Mouse (Mus musculus) midbrain, embryonic 12.5 days (tissue): ENCODE data around the gene Gm21093. TPM values are rescaled to one million over a fixed set of nuclear protein-coding genes. Genes with fewer than 3 reads are reported as not detected.
"Not testable (repeated sequence)": the region's sequence is repeated elsewhere in the genome, so short reads cannot be mapped to it uniquely, and the experiment has no call there.

Experiments used
- ATAC-seq: fragments of 200-750 bp; cut with Nextera tagmentation; 2 replicates; pipeline ENCODE4 v1.8.0; 2017; ENCODE audit warnings: low read depth, moderate TSS enrichment, moderate library complexity; ENCODE audit not compliant: low FRiP score
- H3K27ac ChIP-seq: fragments of 300-500 bp; sonication (generic); replicated peaks from 2 replicates; pipeline ENCODE4 v1.5.1; 2016; ENCODE audit warnings: mild to moderate bottlenecking
- H3K27me3 ChIP-seq: fragments of 300-500 bp; sonication (generic); 2 replicates; pipeline ENCODE4 v1.6.1; 2016; ENCODE audit warnings: mild to moderate bottlenecking
- H3K36me3 ChIP-seq: fragments of 300-500 bp; sonication (generic); 2 replicates; pipeline ENCODE4 v1.6.1; 2016
- H3K4me1 ChIP-seq: fragments of 300-500 bp; sonication (generic); 2 replicates; pipeline ENCODE4 v1.6.1; 2016
- H3K4me2 ChIP-seq: fragments of 300-500 bp; sonication (generic); replicated peaks from 2 replicates; pipeline ENCODE4 v1.6.1; 2016; ENCODE audit warnings: mild to moderate bottlenecking, moderate library complexity
- H3K4me3 ChIP-seq: fragments of 300-500 bp; sonication (generic); 2 replicates; pipeline ENCODE4 v1.5.1; 2016; ENCODE audit warnings: mild to moderate bottlenecking
- H3K9ac ChIP-seq: fragments of 300-500 bp; sonication (generic); replicated peaks from 2 replicates; pipeline ENCODE4 v1.6.1; 2016; ENCODE audit warnings: mild to moderate bottlenecking, moderate library complexity
- H3K9me3 ChIP-seq: fragments of 300-500 bp; sonication (generic); 2 replicates; pipeline ENCODE4 v1.6.1; 2016; ENCODE audit warnings: mild to moderate bottlenecking
- WGBS: fragments of 180-500 bp; shearing (Covaris S2); methylation state at CpG from one replicate; pipeline ENCODE4 v1.1.7; 2016; 5-methylcytosine and 5-hydroxymethylcytosine counted together
- polyA plus RNA-seq: library from polyadenylated mRNA; unstranded; fragments of >200 nt; fragmentation: Nextera tagmentation; extraction: Ambion mirVana; gene quantifications from 2 replicates; pipeline ENCODE4 v1.2.1, GENCODE M21; 2016

The Gm21093 gene
- polyA plus RNA-seq = 0.16 and 0.55 TPM in 2 replicates

DNA sequence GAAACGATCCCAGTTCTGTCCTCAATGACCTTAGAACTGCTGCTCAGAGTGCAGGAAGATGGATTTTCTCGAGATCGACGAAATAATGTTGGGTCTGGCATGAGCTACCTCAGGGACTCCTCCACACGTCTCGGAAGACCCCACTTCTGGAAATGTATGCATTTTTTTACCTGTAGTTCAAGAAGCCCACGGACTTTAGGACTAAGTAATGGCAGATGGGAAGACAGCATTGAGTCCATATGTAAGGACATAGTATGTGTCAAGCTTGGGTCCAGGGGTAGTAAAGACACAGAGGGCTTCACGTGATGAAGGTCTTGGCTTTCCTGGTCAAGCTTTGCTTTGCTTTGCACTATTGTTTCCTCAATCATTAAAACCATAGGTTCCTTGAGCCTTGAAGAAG is at the start of gene Gm21093:
Gm21093 (minus strand) TSS at position 101 of the 400 bp plus-strand sequence.
- not testable (repeated sequence) for H3K4me1 ChIP-seq, H3K4me3 ChIP-seq, H3K9me3 ChIP-seq, H3K27ac ChIP-seq, ATAC-seq, H3K9ac ChIP-seq, H3K4me2 ChIP-seq, H3K36me3 ChIP-seq, H3K27me3 ChIP-seq
- no CpG with 5 or more reads among the region's 8 CpGs for WGBS

Other genes starting within 250 kb of the Gm21093 start
- gene Gm21541, start 131.1 kb downstream of the Gm21093 start, polyA plus RNA-seq = not detected in 2 replicates
- 4.7 and 4.9 TPM in 2 replicates for gene Gm20878, start 93.2 kb downstream of the Gm21093 start, polyA plus RNA-seq
- gene Fam205a4, start 68.7 kb downstream of the Gm21093 start, polyA plus RNA-seq = 0.17 TPM in 1 of 2 replicates, not detected in the other
- gene Gm3893, start 56.5 kb upstream of the Gm21093 start, polyA plus RNA-seq = not detected in 2 replicates
- not detected in 2 replicates for gene Gm13304, start 80.1 kb upstream of the Gm21093 start, polyA plus RNA-seq
- not detected in 2 replicates for gene Gm13306, start 118.7 kb upstream of the Gm21093 start, polyA plus RNA-seq
- gene Gm13305, start 133.9 kb upstream of the Gm21093 start, polyA plus RNA-seq = 0.54 TPM in 1 of 2 replicates, not detected in the other
- not detected in 2 replicates for gene Gm10600, start 205.9 kb upstream of the Gm21093 start, polyA plus RNA-seq
- gene Ccl21b, start 221.0 kb upstream of the Gm21093 start, polyA plus RNA-seq = not detected in 2 replicates